Mouse (Mus musculus): Measurements from ENCODE around the gene Diras2. TPM values are rescaled to one million over a fixed set of nuclear protein-coding genes. Genes with fewer than 3 reads are reported as not detected.
A peak's percentile ranks its signal among the peaks of the same experiment; 100 is the strongest.

Diras2 gene
- polyA plus RNA-seq, 1 experiment from 2014 or later = 1.3 TPM

GRCm38 (mm10) chr13:52530008-52530945, 802 bp downstream of the Diras2 start:
- Histone ChIP-seq H3K36me3 (no peaks in the 10 kb centered on the region), H3K9ac (peak overlapping the region; percentile 67), H3K27me3 (replicated peaks) (0 out of 2 replicates have a peak, but pooled peaks cover 4% of the 10 kb centered on the region), H3K4me3 (peak overlapping the region; percentile 56), H3K4me1 (replicated peaks) (peaks cover 22% of the 10 kb centered on the region), H3K27ac (ENCODE audit: poor library complexity, severe bottlenecking) (no peak overlapping the region), H3K4me2 (peak overlapping the region; percentile 86), H3K9me3 (replicated peaks) (peaks cover 4% of the 10 kb centered on the region; the same call in 1 of the 2 replicates)
- ATAC-seq (ENCODE audit: insufficient number of reproducible peaks, low FRiP score) = peak; percentile 87
- 2% methylated on average over 50 of the region's 50 CpGs for WGBS

GRCm38 (mm10) chr13:52529188-52529972, 1.7 kb downstream of the Diras2 start:
- peaks cover 22% of the 10 kb centered on the region for H3K4me1 ChIP-seq (replicated peaks)
- H3K9ac ChIP-seq = no peak overlapping the region
- peak overlapping the region; percentile 56 for H3K4me3 ChIP-seq
- H3K27me3 ChIP-seq (replicated peaks) = 0 out of 2 replicates have a peak, but pooled peaks cover 4% of the 10 kb centered on the region
- WGBS = 56% methylated on average over 13 of the region's 13 CpGs
- no peak for ATAC-seq (ENCODE audit: insufficient number of reproducible peaks, low FRiP score)
- peaks cover 4% of the 10 kb centered on the region; the same call in 1 of the 2 replicates for H3K9me3 ChIP-seq (replicated peaks)
- no peaks in the 10 kb centered on the region for H3K36me3 ChIP-seq
- H3K27ac ChIP-seq (ENCODE audit: poor library complexity, severe bottlenecking) = no peak overlapping the region
- peak overlapping the region; percentile 86 for H3K4me2 ChIP-seq

DNA sequence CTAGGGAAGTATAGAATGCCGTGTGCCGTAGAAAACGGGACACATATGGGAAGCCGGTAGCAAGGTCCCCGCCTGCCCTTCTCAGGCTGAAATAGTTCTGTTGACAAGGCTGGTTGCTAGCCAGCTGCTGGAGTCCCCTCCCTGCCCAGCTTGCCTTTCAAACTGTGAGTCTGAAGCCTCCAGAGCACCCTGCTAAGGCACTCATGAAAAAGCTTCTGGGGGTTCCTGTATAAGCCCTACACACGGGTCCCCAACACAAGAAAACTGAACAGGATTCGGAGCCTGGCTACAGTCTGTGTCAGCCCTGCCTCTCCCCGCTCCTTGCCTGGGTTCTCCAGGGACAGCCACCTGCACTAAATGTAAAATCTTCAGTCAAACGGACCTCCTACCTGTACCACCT, 2.3 kb downstream of the Diras2 start:
- Histone ChIP-seq H3K27ac (ENCODE audit: poor library complexity, severe bottlenecking) (no peak overlapping the region), H3K9ac (no peak overlapping the region), H3K36me3 (no peaks in the 10 kb centered on the region), H3K27me3 (replicated peaks) (0 out of 2 replicates have a peak, but pooled peaks cover 4% of the 10 kb centered on the region), H3K4me2 (peak overlapping the region; percentile 36), H3K9me3 (replicated peaks) (peaks cover 4% of the 10 kb centered on the region; the same call in 1 of the 2 replicates), H3K4me3 (0 out of 2 replicates have a peak overlapping the region, but pooled peaks have one; percentile 16), H3K4me1 (replicated peaks) (peaks cover 22% of the 10 kb centered on the region)
- no peak for ATAC-seq (ENCODE audit: insufficient number of reproducible peaks, low FRiP score)
- 45% methylated on average over 9 of the region's 9 CpGs for WGBS

DNA sequence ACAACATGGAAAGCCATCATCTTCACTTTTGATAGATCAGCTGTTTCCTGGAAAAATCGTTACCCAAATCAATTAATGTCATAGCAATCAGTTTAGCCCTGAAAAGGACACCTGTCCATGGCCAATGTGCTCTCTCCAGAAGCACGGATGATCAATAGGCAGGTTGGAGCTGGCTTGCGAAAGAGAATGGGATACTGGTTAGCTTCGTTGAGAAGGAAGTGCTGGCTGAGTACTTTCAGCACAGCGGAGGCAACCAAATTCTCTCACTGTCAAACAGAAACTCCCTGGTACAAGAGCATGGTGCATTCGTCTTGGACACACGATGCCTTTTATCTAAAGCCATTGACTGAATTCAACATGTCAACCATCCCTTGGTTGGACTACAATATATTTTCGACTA, 2.8 kb downstream of the Diras2 start:
- Histone ChIP-seq H3K9me3 (replicated peaks) (peaks cover 4% of the 10 kb centered on the region; the same call in 1 of the 2 replicates), H3K36me3 (no peaks in the 10 kb centered on the region), H3K4me2 (peak overlapping the region; percentile 36), H3K27me3 (replicated peaks) (0 out of 2 replicates have a peak, but pooled peaks cover 4% of the 10 kb centered on the region), H3K4me1 (replicated peaks) (peaks cover 22% of the 10 kb centered on the region), H3K9ac (no peak overlapping the region), H3K4me3 (no peak overlapping the region), H3K27ac (ENCODE audit: poor library complexity, severe bottlenecking) (no peak overlapping the region)
- WGBS = 73% methylated on average over 8 of the region's 8 CpGs
- no peak for ATAC-seq (ENCODE audit: insufficient number of reproducible peaks, low FRiP score)

DNA sequence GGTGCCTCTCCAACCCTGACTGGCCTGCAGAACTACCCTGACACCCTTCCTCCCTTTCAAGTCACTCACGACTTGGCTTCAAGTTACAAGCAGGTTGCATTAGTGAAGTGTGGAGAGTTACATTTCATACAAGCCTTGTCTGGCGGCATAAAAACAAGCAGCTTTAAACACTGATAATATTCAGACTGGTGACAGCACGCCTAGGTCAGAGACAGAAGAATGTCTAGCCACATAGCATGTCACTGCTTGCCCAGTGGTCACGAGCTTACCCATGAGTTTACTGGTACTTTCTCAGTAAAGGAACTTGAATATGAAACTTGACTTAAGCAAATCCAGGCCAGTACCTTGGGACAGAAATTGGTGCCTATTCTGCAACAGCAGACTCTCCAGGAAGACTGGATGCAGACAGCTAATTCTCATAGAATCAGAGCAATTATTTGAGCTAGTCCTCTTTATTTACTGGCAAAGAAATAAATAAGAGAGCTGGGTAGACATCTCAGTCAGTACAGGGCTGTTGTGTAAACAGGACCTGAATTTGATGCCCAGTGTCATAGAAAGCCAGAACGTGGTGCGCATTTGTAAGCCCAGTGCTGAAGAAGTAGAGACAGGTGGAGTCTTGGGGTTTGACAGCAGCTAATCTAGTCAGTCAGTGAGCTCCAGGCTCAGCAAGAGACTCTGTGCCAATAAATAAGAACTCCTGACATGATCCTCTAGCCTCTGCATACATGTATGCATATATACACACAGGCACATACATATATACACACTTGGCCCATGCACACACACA, 4.6 kb downstream of the Diras2 start:
- H3K27ac ChIP-seq (ENCODE audit: poor library complexity, severe bottlenecking) = no peak overlapping the region
- H3K27me3 ChIP-seq (replicated peaks) = 0 out of 2 replicates have a peak, but pooled peaks cover 4% of the 10 kb centered on the region
- no peak overlapping the region for H3K4me3 ChIP-seq
- no peaks in the 10 kb centered on the region for H3K9me3 ChIP-seq (replicated peaks)
- H3K9ac ChIP-seq = no peak overlapping the region; the same call in 1 of the 2 replicates
- H3K4me2 ChIP-seq = no peak overlapping the region
- H3K36me3 ChIP-seq = no peaks in the 10 kb centered on the region
- no peak for ATAC-seq (ENCODE audit: insufficient number of reproducible peaks, low FRiP score)
- peaks cover 22% of the 10 kb centered on the region for H3K4me1 ChIP-seq (replicated peaks)
- 49% methylated on average over 6 of the region's 6 CpGs for WGBS

DNA sequence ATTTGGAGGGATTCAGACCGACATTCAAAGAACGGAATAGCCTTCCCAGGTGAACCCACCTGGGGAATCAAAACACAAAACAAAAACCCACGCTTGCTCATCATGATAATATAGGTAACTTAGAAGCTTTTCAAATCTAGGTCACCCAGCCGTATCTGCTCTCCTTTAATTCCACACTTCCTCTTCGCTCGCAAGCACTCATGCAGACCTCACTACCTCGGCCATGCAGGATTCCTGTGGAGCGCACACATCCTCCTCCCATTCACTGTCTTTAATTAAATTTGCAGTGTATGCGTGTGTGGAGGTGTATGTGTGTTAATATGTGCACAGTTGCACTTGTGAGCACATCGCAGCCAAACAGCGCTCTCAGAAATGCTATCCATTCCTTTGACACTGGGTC, 6.8 kb downstream of the Diras2 start:
- no peak overlapping the region for H3K9ac ChIP-seq
- no peak overlapping the region for H3K4me2 ChIP-seq
- H3K4me1 ChIP-seq (replicated peaks) = peaks cover 14% of the 10 kb centered on the region
- H3K27ac ChIP-seq (ENCODE audit: poor library complexity, severe bottlenecking) = no peak overlapping the region
- H3K9me3 ChIP-seq (replicated peaks) = no peaks in the 10 kb centered on the region
- H3K27me3 ChIP-seq (replicated peaks) = no peaks in the 10 kb centered on the region
- H3K4me3 ChIP-seq = no peak overlapping the region
- 86% methylated on average over 11 of the region's 11 CpGs for WGBS
- no peaks in the 10 kb centered on the region for H3K36me3 ChIP-seq
- no peak for ATAC-seq (ENCODE audit: insufficient number of reproducible peaks, low FRiP score)

DNA sequence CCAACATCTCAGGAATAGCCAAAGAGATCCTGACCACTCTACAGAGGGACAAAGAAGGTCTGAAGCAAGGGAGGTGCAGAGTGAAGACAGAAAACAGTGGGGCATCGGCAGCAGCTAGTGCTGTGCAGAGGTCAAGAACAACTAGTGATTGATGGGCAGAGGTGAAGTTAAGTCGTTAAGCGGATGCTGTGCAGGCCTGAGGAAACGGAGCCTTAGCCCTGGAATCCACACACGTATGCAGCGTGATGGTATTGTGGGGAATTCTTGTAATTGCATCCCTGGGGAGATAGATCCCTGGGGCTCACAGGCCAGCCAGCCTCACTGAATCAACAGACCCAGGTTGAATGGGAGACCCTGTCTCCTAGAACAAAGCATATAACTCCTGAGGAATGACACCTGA, 9.9 kb downstream of the Diras2 start:
- Histone ChIP-seq H3K4me2 (no peak overlapping the region), H3K9ac (0 out of 2 replicates have a peak overlapping the region, but pooled peaks have one; percentile 7), H3K9me3 (replicated peaks) (no peaks in the 10 kb centered on the region), H3K27ac (ENCODE audit: poor library complexity, severe bottlenecking) (no peak overlapping the region), H3K4me3 (no peak overlapping the region), H3K4me1 (replicated peaks) (peaks cover 7% of the 10 kb centered on the region), H3K36me3 (no peaks in the 10 kb centered on the region), H3K27me3 (replicated peaks) (no peaks in the 10 kb centered on the region)
- WGBS = 53% methylated on average over 6 of the region's 6 CpGs
- no peak for ATAC-seq (ENCODE audit: insufficient number of reproducible peaks, low FRiP score)

GRCm38 (mm10) chr13:52519425-52519824, 11.7 kb downstream of the Diras2 start:
- H3K4me2 ChIP-seq = no peak overlapping the region
- 79% methylated on average over 5 of the region's 5 CpGs for WGBS
- ATAC-seq (ENCODE audit: insufficient number of reproducible peaks, low FRiP score) = no peak

DNA sequence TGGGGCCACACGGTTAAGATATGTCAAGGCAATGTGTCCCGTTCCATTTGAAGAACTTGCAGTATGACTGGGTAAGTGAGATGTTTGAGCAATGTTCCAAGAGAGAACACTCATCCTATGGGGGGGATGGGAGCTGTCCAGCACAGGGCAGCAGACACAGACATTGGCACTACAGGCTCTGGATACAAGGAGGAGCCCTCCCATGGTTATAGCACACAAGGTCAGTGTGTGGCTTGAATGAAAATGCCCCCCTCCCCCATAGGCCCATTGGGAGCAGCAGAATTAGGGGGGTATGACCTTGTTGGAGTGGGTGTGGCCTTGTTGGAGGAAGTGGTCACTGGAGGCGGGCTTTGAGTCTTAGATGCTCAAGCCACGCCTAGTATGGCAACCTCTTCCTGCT, 12.7 kb downstream of the Diras2 start:
- Histone ChIP-seq H3K4me1 (replicated peaks) (peaks cover 5% of the 10 kb centered on the region; the same call in 1 of the 2 replicates), H3K27ac (ENCODE audit: poor library complexity, severe bottlenecking) (no peak overlapping the region), H3K9ac (no peak overlapping the region), H3K27me3 (replicated peaks) (no peaks in the 10 kb centered on the region), H3K36me3 (no peaks in the 10 kb centered on the region), H3K4me2 (no peak overlapping the region), H3K4me3 (no peak overlapping the region), H3K9me3 (replicated peaks) (no peaks in the 10 kb centered on the region)
- 88% methylated on average over 4 of the region's 4 CpGs for WGBS
- ATAC-seq (ENCODE audit: insufficient number of reproducible peaks, low FRiP score) = no peak

More at GRCm38 (mm10) chr13:52519425-52519824, 11.7 kb downstream of the Diras2 start:
- peaks cover 5% of the 10 kb centered on the region; the same call in 1 of the 2 replicates for H3K4me1 ChIP-seq (replicated peaks)
- no peaks in the 10 kb centered on the region for H3K27me3 ChIP-seq (replicated peaks)
- H3K36me3 ChIP-seq = no peaks in the 10 kb centered on the region
- H3K4me3 ChIP-seq = no peak overlapping the region
- H3K9me3 ChIP-seq (replicated peaks) = no peaks in the 10 kb centered on the region
- no peak overlapping the region for H3K9ac ChIP-seq
- H3K27ac ChIP-seq (ENCODE audit: poor library complexity, severe bottlenecking) = no peak overlapping the region

DNA sequence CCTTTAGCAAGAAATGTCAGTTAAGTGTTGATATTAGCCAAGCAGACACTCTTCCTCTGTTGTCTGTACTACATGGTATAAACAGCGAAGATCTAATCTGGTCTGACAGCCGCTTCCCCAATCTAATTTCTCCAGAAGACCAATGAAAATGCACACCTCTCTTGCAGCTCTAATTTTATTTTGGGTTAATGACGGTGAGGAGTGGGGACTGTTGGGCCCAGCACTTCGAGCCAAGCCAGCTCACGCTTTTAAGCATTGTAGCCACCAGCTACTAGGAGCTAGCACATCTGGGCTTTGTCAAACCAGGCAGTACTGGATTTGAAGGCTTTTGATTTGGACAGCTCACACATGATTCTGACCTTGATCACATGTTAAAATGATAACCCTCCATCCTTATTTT, 14.1 kb downstream of the Diras2 start:
- no peak for ATAC-seq (ENCODE audit: insufficient number of reproducible peaks, low FRiP score)

More for the DNA sequence above, 14.1 kb downstream of the Diras2 start:
- Histone ChIP-seq H3K4me1 (replicated peaks) (peaks cover 11% of the 10 kb centered on the region), H3K4me2 (no peak overlapping the region), H3K9me3 (replicated peaks) (no peaks in the 10 kb centered on the region), H3K27ac (ENCODE audit: poor library complexity, severe bottlenecking) (no peak overlapping the region), H3K9ac (no peak overlapping the region), H3K27me3 (replicated peaks) (no peaks in the 10 kb centered on the region), H3K4me3 (no peak overlapping the region), H3K36me3 (no peaks in the 10 kb centered on the region)
- 67% methylated on average over 5 of the region's 5 CpGs for WGBS
